Mouse (Mus musculus): Measurements from ENCODE around the gene Prdm16.

Gene Prdm16

DNA sequence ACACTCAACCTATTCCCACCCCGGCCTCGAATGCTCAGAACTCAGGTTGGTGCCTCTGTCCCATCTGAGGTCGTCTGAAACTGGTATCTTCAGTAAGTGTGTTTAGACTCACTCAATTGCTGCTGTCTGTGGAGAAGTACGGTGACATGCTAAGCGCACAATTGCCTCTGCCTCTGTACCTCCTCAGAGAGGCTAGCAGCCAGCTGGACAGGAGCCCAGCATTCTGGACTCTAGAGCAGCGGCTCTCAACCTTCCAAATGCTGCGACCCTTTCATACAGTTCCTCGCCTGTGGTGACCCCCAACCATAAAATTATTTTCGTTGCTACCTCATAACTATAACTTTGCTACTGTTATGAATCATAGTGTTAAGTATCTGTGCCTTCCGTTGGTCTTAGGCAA lies 34.3 kb downstream of the Prdm16 start:
- no peak for DNase-seq (ENCODE audit: low read depth)

DNA sequence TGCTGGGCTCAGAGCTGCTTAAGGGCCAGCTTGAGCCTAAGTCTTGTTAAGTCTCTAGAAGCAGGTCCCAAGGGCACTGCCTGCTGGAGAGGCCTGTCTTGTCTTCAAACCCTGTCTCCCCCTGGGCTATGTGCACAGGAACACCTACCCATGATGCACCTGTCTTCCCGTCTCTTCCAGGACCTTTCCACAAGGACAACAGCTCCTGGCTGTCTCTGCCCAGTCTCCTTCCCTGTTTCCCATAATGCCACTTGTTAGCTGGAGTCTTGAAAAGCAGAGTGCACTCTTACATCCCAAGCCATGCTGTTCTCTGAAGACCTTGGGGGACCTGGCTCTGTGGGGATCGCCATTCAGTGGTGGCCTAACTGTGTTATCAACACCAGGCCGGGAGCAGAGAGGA lies 35.7 kb downstream of the Prdm16 start:
- no peak for DNase-seq (ENCODE audit: low read depth)

DNA sequence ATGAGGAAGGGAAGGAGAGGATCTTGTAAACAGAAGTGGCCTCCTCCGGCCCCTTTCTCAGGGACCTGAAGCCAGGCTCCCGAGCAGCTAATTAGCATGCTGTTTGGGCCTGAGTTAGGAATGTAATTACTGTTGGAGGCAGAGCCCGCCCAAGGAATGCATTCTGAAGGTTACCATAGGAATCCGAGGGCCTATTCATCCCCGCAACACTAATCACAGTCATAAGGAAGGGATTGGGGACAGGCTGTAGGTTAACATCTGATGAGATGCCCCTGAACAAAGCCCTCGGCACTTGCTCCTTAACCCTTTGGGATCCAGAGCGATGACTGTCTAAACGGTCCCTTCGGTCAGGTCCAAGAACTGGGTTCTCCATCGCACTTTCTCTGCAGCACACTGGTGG lies 36.7 kb downstream of the Prdm16 start:
- DNase-seq (ENCODE audit: low read depth), result no peak

DNA sequence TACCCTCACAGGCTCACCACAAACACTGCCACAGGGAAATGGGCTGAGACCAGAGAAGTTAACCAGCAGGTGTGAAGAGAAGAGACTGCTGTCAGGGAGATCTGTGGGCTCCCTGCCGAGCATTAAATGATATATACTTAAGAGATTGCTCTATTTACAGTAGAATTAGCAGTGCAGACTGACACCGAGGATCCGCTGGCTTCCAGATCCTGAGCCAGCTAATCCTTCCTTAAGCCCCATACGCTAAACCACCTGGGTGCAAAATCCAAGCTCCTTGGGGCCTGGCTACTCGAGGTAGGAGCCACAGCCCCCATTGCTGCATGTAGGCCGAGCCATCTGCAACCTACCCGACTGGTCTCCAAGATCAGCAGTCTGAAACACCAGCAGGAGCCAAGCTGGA lies 38.3 kb downstream of the Prdm16 start:
- no peak for DNase-seq (ENCODE audit: low read depth)

DNA sequence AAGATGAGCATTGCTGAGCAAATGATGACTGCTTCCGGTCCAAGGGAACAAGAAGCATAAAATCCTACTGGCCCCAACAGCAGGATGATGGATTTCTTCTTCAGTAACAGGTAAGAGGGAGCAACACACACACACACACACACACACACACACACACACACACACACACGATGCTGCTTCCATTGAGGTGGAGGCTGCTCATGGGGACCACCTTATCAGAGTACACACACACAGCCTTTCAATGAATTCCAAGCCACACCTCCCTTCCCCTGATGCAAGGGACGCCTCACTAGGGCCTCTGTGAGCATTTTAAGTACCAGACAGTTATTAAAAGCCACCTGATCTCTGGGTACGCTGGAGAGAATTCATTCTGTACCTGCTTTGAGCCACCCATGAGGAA lies 39.9 kb downstream of the Prdm16 start:
- no peak for DNase-seq (ENCODE audit: low read depth)

DNA sequence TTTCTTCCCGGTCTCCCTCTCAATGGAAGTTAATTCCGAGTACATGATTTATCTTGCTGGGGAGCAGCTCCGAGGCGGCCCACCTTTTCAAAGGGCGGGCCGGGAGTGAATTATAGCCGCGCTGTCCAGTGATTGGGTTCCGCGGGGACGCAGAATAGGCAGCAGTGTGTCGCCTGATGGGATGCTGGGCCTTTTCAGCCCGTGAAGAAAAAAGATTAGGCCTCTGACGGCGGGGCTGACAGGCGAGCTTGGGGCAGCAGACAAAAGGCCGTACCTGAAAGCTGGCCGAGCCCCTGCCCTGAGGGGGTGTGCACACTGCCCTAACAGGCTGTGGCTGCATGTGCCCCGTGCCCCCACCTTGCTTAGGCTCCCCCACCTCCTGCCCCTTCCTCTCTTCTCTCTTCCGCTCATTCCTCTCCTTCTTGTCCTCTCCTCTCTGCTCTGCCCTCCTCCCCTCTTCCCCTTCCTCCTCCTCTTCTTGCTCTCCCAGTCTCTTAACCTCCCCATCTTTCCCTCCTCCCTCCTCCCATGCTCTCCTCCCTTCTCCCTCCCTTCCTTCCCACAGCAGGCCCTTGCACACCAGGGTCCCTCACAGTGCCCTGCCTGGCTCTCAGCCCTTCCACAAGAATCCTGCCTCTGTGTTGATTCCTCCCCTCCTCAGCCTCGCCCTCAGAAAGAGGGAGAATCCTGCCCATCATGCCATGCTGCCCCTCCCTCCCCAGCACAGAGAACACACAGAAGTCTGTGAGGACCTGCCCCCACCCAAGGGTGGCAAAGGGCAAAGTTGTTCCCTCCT lies 41.7 kb downstream of the Prdm16 start:
- DNase-seq (ENCODE audit: low read depth), result no peak

DNA sequence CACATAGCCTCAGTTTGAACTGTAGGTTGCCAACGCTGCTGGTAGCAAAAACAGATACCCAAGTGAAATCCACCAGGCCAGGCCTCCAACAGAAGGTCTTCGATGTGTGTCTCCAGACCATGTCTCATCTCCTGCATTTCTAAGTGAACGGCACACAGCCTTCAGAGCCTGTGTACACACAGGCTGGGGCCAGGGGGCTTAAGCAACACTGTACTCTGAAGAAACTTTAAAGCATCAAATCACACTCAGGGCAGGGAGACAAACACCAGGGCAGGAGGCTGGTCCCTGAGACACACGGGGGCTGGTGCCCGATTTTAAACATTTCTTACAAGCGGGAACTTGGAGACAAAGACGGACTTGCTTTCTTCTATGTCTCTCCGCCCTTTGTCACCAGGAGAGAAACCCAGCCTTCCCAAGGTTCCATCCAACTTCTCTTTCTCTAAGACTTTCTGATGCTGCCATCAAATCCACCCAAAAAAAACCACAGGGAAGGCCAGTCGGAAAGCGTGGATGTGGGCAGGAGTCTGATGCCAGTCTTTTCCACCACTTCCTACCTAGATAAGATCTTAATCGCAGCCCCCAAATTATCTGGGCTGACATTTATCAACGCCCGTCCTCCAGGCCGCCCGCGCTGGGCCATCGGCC lies 42.4 kb downstream of the Prdm16 start:
- DNase-seq (ENCODE audit: low read depth), result no peak

DNA sequence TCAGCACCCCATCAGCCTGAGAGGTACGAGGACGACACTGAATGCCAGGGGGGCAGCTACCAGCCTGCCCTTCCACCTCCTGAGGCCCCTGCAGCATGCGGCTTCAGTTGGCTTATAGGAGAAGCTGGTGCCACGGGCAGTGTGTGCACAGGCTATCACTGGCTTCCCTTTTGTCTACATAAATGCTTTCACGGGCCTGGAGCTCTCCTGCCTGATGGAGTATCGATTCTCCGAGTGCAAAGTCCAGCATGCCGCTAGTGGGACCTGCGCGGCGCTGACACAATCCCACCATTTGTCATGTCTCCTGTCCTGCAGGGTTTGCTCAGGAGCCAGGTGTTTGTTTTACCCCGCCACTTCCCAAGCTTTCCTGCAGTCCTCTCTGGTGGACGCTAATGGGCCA lies 44.1 kb downstream of the Prdm16 start:
- no peak for DNase-seq (ENCODE audit: low read depth)

DNA sequence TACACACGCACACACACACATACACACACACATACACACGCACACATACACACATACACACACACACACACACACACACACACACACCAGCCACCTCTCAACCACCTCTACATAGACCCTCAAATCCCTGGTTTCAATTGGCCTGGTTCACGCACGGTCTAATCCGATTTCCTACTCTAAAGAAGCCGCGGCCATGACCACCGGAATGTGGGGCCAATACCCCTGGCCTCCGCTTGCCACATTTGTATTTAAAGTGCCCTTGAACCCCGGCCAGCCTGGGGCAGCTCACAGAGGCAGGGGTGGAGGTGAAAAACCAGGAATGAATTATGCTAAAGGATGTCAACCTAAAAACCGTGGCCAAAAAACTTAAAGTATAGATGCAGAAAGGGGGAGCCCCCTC lies 45.8 kb downstream of the Prdm16 start:
- no peak for DNase-seq (ENCODE audit: low read depth)

DNA sequence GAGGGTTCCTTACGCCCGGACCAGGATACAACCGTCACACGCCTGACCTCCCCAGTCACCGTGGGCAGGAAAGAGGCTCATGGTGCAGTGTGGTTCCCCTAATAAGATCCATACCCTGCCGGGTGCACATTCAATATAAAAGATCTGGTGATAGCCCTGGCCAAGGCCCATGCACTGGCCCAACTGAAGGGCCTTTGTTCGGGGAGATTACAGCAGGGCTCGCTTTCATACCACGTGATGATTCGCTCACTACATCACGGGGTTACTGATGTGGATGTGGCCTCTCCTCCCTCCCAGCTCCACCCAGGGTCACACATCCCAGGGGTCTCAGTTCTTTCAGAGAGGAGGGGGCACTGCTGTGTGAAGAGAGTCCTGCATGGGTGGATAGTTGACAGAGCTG lies 50.3 kb downstream of the Prdm16 start:
- no peak for DNase-seq (ENCODE audit: low read depth)

DNA sequence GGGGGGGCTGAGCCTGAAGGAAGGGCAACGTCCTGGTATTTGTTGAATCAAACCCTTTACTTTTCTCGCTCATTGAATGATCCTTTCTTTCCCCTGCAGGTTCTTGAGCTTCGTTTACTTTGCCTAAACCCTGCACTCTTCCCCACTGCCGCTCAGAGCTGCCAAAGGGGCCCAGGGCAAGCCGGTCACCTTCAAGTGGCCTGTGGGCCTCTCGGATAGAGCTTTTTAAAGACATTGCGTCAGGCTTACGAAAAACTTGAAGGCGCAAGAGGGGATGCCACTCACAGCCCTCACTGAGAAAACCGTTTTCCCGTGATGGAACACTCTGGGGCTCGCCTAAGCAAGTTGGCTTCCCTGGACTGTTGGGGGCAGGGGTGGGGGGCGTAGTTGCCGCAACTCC lies 50.9 kb downstream of the Prdm16 start:
- no peak for DNase-seq (ENCODE audit: low read depth)

DNA sequence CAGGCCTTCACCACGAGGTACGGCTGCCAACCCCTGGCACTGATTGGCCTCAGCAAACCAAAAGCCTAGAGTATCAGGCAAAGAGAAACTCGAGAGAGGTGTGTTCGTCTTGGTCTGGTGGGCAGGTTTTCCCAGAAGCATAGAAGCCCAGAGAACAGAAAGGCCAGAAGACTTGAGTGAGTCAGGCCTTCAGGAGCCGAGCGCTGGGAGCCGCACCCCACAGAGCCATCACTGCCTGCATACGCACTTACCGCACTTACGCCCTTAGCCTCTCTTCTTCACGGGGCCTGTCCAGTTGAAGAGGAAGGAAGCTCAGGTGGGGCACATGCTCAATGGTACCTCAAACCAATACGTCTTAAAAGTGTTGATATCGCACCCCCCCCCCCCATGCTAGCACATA lies 53.0 kb downstream of the Prdm16 start:
- DNase-seq (ENCODE audit: low read depth), result no peak

DNA sequence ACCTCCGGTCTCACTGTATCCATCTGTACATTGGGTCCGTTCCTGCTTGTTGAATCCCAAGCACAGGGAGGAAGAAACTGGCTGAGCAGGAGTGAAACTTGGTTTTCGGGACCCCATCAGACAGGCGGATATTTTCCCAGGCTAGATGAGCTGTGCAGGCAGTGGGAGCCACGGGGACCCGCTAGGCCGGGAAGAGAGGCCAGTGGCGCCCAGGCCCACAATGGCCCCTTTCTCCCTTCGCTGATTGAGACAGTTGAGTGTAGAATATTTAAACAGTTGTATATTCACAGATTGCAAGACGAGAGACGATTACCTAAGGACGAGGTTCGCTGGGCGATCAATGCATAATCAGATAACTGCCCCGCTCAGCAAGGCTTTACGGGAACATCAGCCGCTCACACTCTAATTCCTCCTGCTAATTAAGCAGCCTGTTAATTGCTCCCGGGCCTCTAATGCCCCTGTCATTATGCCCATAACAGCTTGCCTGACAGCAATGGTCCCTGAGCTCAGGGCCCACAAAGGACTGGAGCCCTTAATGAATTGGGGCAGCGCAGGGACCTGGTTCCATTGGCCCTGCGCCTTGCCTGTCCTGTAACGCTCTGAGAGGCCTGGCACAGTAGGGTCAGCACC lies 54.0 kb downstream of the Prdm16 start:
- no peak for DNase-seq (ENCODE audit: low read depth)

DNA sequence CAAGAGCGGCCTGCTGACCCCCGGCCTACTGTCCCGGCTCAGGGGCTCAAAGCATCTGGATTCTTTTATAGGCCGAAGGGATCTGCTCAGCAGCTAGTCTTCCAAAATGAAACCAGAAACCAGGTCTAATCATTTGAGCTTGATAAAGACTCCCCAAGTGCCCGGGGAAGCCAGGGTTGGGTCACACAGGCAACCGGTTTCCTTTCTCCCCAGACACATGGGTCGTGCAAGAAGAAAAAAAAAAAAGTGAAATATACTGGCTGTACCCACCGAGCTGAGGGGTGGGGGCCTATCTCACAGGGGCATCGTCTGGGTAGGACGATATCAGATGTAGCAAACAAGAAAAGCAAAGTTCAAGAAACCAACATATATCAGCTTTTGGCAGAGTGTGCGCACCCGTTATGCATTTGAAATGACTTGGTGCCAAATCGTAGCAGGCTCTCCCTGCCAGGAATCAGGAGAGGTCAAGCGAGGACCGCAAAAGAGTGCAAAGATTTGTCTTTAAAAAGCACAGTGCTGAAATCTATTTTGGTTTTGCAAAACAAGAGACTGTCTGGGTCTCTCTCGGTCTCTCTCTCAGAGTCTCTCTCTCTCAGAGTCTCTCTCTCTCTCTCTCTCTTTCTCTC lies 55.3 kb downstream of the Prdm16 start:
- DNase-seq (ENCODE audit: low read depth), result no peak

DNA sequence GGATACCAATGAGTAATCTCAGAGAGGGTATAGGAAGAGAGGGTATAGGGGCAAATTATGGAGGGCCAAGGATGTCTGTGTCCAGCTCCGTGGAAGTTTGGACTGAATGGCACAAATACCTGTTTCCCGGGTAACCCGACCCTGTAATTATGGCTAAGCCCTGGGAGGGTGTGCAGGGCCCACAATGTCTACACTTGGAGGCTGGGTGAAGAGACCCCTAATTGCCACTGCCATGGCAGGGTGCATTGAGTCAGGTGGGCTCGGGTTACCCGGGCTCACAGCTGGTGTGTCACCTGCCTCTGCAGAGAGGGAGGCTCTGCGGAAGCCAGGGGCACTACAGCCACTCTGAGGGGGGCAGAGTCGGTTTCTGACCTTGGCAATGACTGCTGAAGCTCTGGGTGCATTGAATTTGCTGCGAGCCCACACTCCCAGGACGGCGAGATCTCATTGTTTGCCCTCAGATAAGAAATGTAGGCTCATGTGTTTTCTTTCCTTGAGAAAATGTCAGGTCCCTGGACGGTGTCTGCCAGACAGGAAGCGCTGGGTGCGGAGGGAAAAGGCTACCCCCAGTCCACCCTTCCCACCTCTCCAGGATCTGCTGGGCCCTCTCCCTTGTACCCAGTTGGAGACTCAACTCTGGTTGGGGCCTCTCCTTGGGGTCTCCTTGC lies 62.3 kb downstream of the Prdm16 start:
- DNase-seq (ENCODE audit: low read depth), result no peak

DNA sequence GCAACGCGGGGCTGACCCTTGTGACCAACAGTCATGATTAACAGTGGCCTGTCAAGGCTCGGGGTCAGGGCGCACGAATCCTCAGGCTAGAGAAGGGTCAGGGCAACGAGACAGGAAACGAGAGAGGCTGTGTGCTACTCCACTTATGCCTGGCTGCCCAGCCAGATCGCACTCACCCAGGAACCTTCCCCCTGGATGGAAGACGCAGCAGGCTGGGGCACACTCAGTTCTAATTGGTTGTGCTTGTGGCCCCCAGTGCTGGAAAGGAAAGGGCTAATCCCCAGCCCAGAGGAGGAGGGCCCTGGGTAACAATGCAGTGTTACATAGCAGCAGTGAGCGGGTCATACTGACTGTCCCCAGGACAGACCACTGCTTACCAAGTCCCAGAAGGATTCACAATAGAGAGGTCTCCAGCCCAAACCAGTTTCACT lies 66.2 kb downstream of the Prdm16 start:
- no peak for DNase-seq (ENCODE audit: low read depth)

DNA sequence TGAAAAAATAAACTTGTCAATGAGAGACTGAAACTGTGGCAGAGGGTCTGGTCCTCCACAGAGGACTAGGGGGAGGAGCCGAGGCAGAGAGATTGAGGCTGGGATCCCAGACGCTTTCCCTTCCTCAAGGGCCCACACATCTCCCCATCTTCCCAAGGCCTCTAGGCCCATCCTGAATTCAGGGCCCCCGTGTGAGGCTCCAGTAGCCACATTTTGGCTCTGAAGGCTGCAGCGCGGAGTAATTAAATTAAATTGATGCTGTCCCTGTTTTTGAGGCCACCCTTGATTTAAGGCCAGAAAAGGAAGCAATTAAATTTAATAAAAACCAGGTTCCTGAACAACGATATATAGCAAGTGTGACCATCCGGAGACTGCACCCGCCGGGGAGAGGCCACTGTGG lies 66.8 kb downstream of the Prdm16 start:
- no peak for DNase-seq (ENCODE audit: low read depth)

DNA sequence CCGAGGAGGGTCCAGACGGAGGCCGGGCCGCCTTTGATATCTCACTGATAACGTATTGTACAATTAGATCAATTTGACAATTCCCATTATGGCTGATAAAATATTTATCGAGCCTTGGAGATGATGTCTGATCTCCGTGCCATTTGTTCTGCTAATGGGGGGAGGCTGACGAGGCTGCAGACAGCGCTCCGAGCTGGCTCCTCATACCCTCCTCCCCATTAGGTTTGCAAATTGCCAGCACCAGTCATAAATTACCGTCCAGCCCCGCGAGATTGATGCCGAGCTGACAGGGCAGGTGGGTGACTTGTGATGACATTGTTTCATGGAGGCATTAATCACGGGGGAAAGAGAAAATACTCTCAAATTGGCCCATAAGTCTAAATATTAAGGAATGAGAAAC lies 67.9 kb downstream of the Prdm16 start:
- no peak for DNase-seq (ENCODE audit: low read depth)

DNA sequence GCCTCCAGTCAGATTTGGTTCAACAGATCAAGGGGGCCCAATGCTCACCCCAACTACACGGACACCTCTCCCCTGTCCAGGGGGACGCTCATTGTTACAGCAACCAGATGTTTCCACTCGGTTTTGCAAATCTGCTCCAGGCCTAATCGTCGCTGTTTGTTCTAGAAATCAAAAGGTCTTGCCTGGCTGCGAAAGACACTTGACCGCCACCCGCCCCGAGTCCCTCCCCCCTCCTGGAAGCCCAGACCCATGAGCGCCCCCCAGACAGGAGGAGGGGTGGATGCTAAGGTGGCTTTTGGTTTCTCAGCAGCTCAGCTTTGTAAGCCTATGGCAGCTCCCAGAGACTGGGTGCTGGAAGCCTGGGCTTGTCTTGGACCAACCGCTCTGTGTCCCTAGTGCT lies 68.7 kb downstream of the Prdm16 start:
- no peak for DNase-seq (ENCODE audit: low read depth)

DNA sequence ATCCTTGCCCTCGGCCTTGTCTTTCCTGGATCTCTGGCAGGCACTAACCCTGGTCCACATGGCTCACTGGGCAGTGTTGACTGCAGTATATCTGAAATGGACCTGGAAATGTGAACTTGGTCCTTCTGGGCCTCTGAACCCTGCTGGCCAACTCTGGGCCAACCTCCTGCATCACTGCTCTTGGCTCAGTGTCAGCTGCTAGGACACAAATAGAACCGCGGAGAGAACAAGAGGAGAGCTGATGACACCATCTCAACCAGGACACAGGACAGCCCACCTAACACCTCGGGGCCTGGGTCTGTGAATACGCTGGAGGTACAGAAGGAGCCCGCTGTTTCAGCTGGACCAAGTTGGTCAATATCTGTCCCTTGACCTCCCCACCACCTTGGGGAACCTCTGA lies 73.5 kb downstream of the Prdm16 start:
- no peak for DNase-seq (ENCODE audit: low read depth)

DNA sequence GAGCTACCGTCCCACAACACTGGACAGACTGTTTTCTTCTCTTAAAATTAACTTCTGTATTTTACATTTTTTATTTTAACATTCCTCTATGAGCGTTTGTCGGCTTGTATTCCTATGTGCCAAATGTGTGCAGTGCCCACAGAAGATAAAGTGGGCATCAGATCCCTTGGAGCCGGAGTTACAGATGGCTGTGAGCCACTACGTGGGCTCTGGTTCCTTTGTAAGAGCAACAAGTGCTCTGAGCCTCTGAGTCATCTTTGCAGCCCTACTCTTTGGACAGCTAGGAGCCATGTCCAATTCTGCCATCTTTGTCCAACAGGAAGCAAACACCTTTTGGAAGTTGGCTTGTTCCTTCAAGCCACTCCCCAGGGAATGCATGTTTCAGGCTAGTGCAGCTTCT lies 78.6 kb downstream of the Prdm16 start:
- DNase-seq (ENCODE audit: low read depth), result no peak

DNA sequence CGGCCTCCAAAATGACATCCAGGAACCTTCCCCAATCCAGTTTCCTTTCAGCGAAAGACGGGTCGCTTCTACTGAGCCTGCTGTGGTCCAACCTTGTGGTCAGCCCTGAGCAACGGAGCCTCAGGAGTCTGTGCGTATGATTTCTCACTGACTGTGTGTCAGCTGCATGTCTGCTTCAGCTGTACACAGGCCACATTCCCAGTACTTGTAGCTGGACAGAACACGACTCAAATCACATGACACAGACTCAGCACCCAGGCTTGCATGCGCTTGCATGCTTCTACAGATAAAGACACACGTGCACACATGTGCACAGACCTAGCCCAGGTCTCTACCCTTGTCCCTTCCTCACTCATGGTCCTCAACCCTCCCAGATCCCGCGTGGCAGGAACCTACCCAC lies 79.5 kb downstream of the Prdm16 start:
- no peak for DNase-seq (ENCODE audit: low read depth)

DNA sequence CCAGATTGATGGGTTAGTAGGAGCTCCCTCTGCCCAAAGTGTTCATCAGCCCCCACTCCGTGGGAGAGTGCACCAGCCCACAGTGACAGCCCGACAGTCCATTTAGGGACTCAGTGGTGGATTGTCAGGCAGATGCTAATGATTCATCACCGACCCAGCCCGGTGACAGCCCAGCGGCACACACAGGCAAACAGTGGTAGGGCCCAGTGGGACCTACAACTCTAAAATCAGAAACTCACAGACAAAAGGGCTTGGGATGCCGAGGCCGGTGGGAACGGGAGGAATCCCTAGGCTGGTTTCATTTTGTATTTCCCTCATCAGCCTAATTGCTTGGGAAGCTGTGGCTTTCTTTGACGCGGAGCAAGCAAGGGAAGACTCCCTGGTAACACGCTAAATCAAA lies 80.3 kb downstream of the Prdm16 start:
- DNase-seq (ENCODE audit: low read depth), result no peak

Measured in induced T-regulatory cell, adult 2 months (primary cell).